Mouse (Mus musculus): ENCODE data around the gene Gm5901. TPM values are rescaled to one million over a fixed set of nuclear protein-coding genes. Genes with fewer than 3 reads are reported as not detected.

Gm5901 gene
- total and polyA plus RNA-seq, 3 experiments, result 0.30 to 0.44 TPM; not detected in 1

- H3K79me2 ChIP-seq (replicated peaks; ENCODE audit: control insufficient read depth, extremely low read depth, insufficient read depth, poor library complexity, severe bottlenecking), result no peaks in the 10 kb centered on the region
- no peak for DNase-seq (ENCODE audit: extremely low read depth)
- H3K27ac ChIP-seq (ENCODE audit: insufficient read depth, low read depth), result no peak overlapping the region
- H3K9me3 ChIP-seq (replicated peaks; ENCODE audit: low read length), result no peaks in the 10 kb centered on the region
- no peak overlapping the region for H3K4me2 ChIP-seq (ENCODE audit: insufficient read depth, low read depth, poor library complexity, severe bottlenecking)
- peaks cover 0 to 15% of the 10 kb centered on the region in 2 experiments for H3K36me3 ChIP-seq (replicated peaks in 1 of 2; ENCODE audit: control insufficient read depth in 1 of 2, insufficient read depth in 1 of 2, low read length in 1 of 2)
- TF ChIP-seq USF2 (conservative IDR thresholded peaks at IDR 0.05; ENCODE audit: low read depth, low read length) (no peak), USF1 (IDR thresholded peaks at IDR 0.05; ENCODE audit: low read depth, low read length) (no peak), SMC3 (IDR thresholded peaks at IDR 0.05; ENCODE audit: low read depth, low read length) (no peak), CHD1 (IDR thresholded peaks at IDR 0.05; ENCODE audit: low read depth, low read length) (no peak), NRF1 (IDR thresholded peaks at IDR 0.05; ENCODE audit: low read depth, low read length) (no peak), POLR2A (IDR thresholded peaks at IDR 0.05; ENCODE audit: low read depth, low read length) (no peak), JUND (conservative IDR thresholded peaks at IDR 0.05; ENCODE audit: low read depth, low read length) (no peak), MAX (IDR thresholded peaks at IDR 0.05; ENCODE audit: low read length) (no peak), MAZ (IDR thresholded peaks at IDR 0.05; ENCODE audit: low read depth, low read length) (no peak), RAD21 (IDR thresholded peaks at IDR 0.05; ENCODE audit: low read depth, low read length) (no peak), ZKSCAN1 (IDR thresholded peaks at IDR 0.05; ENCODE audit: borderline replicate concordance, low read depth, low read length) (no peak), MAFK (IDR thresholded peaks at IDR 0.05; ENCODE audit: insufficient replicate concordance, low read length) (no peak), HCFC1 (IDR thresholded peaks at IDR 0.05; ENCODE audit: low read depth, low read length) (no peak), POLR2AphosphoS2 (IDR thresholded peaks at IDR 0.05; ENCODE audit: low read depth, low read length) (no peak), MXI1 (IDR thresholded peaks at IDR 0.05; ENCODE audit: low read depth, low read length) (no peak)
- dilution Hi-C loops (cut with MboI; ENCODE audit: extremely low pct_ligation_motif_present, extremely low pct_unique_long_range_greater_than_20kb, low sequenced_read_pairs), result no loop called here
- no peak overlapping the region for H3K4me3 ChIP-seq (replicated peaks in 1 of 3; ENCODE audit: low read depth in 2 of 3, low read length in 2 of 3, poor library complexity in 1 of 3)
- no peaks in the 10 kb centered on the region for H3K27me3 ChIP-seq (replicated peaks)
- H3K4me1 ChIP-seq (ENCODE audit: control insufficient read depth in 1 of 2, insufficient read depth in 2 of 2), result peaks cover 0 to 10% of the 10 kb centered on the region in 2 experiments; a peak in 2 of 4 replicates
- in situ Hi-C loops (cut with MboI; ENCODE audit: low pct_ligation_motif_present, low pct_unique_long_range_greater_than_20kb, low sequenced_read_pairs), result no loop called here
- no peak overlapping the region for H3K9ac ChIP-seq (ENCODE audit: insufficient read depth, low read depth)
Measured at GRCm38 (mm10) chr7:105372912-105373311, 1.9 kb upstream of the Gm5901 start.

- TF ChIP-seq CTCF (conservative IDR thresholded peaks at IDR 0.05 in 1 of 2, IDR thresholded peaks at IDR 0.05 in 1 of 2; ENCODE audit: low read depth in 2 of 2, low read length in 2 of 2), result no peak
- H3K27ac ChIP-seq (ENCODE audit: insufficient read depth, low read depth), result no peak overlapping the region
- dilution Hi-C loops (cut with MboI; ENCODE audit: extremely low pct_ligation_motif_present, extremely low pct_unique_long_range_greater_than_20kb, low sequenced_read_pairs) (no loop called here), in situ Hi-C loops (cut with MboI; ENCODE audit: low pct_ligation_motif_present, low pct_unique_long_range_greater_than_20kb, low sequenced_read_pairs) (no loop called here)
- H3K4me2 ChIP-seq (ENCODE audit: insufficient read depth, low read depth, poor library complexity, severe bottlenecking), result no peak overlapping the region
- no peaks in the 10 kb centered on the region for H3K27me3 ChIP-seq (replicated peaks)
- peaks cover 0 to 21% of the 10 kb centered on the region in 2 experiments for H3K36me3 ChIP-seq (replicated peaks in 1 of 2; ENCODE audit: control insufficient read depth in 1 of 2, insufficient read depth in 1 of 2, low read length in 1 of 2)
- no peak overlapping the region for H3K9ac ChIP-seq (ENCODE audit: insufficient read depth, low read depth)
- DNase-seq (ENCODE audit: extremely low read depth), result no peak
- peaks cover 0 to 10% of the 10 kb centered on the region in 2 experiments; a peak in 2 of 4 replicates for H3K4me1 ChIP-seq (ENCODE audit: control insufficient read depth in 1 of 2, insufficient read depth in 2 of 2)
- no peaks in the 10 kb centered on the region for H3K79me2 ChIP-seq (replicated peaks; ENCODE audit: control insufficient read depth, extremely low read depth, insufficient read depth, poor library complexity, severe bottlenecking)
- H3K9me3 ChIP-seq (replicated peaks; ENCODE audit: low read length), result no peaks in the 10 kb centered on the region
- no peak overlapping the region for H3K4me3 ChIP-seq (replicated peaks in 1 of 3; ENCODE audit: low read depth in 2 of 3, low read length in 2 of 3, poor library complexity in 1 of 3)
Measured at GRCm38 (mm10) chr7:105373509-105373908, 1.3 kb upstream of the Gm5901 start.

Measured in CH12.LX (cell line).